Mouse (Mus musculus): Measurements from ENCODE around the gene Cntn5. TPM values are rescaled to one million over a fixed set of nuclear protein-coding genes. Genes with fewer than 3 reads are reported as not detected.

Gene Cntn5
- polyA plus RNA-seq, 1 experiment, result not detected

DNA sequence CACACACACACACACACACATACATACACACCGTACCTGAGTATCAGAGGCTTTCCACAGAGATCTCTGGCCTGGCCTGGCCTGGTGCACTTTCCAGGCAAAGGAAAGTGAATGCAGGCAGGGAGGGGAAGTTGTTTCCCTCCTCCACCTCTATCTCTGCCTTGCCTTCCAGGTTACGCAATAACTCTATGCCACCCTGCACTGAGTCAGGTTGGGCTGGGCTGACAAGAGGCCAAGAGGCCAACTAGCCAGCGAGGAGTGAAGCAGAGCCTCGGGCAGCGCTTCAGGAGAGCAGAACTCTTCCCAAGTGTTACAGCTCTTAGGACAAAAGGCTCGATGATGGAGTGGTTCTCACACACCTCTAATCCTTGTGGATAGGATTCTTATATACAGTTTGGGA is 1018.4 kb downstream of the Cntn5 start:
- TF ChIP-seq USF1 (IDR thresholded peaks at IDR 0.05; ENCODE audit: low read depth) (no peak), CEBPB (IDR thresholded peaks at IDR 0.05; ENCODE audit: insufficient read depth, poor library complexity, severe bottlenecking) (peak; percentile 57)

GRCm38 (mm10) chr9:9882779-9883383 is 1021.7 kb downstream of the Cntn5 start:
- H3K4me2 ChIP-seq (ENCODE audit: low read depth), result no peak overlapping the region
- no peaks in the 10 kb centered on the region for H3K36me3 ChIP-seq (ENCODE audit: control insufficient read depth, insufficient read depth)
- H3ac ChIP-seq (ENCODE audit: control insufficient read depth, insufficient read length), result no peak overlapping the region
- H3K4me3 ChIP-seq, result no peak overlapping the region
- H3K79me2 ChIP-seq (ENCODE audit: control insufficient read depth, insufficient read depth), result no peaks in the 10 kb centered on the region
- TF ChIP-seq E2F4 (IDR thresholded peaks at IDR 0.05; ENCODE audit: insufficient read depth), result no peak
- no peak for TF ChIP-seq POLR2A (IDR thresholded peaks at IDR 0.05; ENCODE audit: insufficient read length, low read depth)
- no peak for TF ChIP-seq REST (IDR thresholded peaks at IDR 0.05; ENCODE audit: insufficient read depth, insufficient read length)
- TF ChIP-seq SRF (IDR thresholded peaks at IDR 0.05; ENCODE audit: control insufficient read depth, insufficient read length, low read depth), result no peak
- no peak for TF ChIP-seq MYOD1 (IDR thresholded peaks at IDR 0.05; ENCODE audit: control insufficient read depth in 1 of 3, insufficient read length in 2 of 3, low read depth in 2 of 3)
- TF ChIP-seq TCF12 (IDR thresholded peaks at IDR 0.05; ENCODE audit: insufficient read depth, poor library complexity, severe bottlenecking), result no peak
- no peak for TF ChIP-seq MYOG (IDR thresholded peaks at IDR 0.05; ENCODE audit: control insufficient read depth in 1 of 3, insufficient read depth in 1 of 3, insufficient read length in 2 of 3, low read depth in 2 of 3)
- TF ChIP-seq CEBPB (IDR thresholded peaks at IDR 0.05; ENCODE audit: insufficient read depth, poor library complexity, severe bottlenecking), result no peak
- TF ChIP-seq MAX (IDR thresholded peaks at IDR 0.05; ENCODE audit: low read depth), result no peak
- no peak for TF ChIP-seq TCF3 (IDR thresholded peaks at IDR 0.05; ENCODE audit: insufficient read length, low read depth)
- no peak for TF ChIP-seq POLR2AphosphoS2 (IDR thresholded peaks at IDR 0.05; ENCODE audit: insufficient read length, low read depth)
- TF ChIP-seq USF1 (IDR thresholded peaks at IDR 0.05; ENCODE audit: low read depth), result no peak
- H3K27me3 ChIP-seq (ENCODE audit: control insufficient read depth, insufficient read depth, insufficient read length), result no peaks in the 10 kb centered on the region

More for the DNA sequence above, 1018.4 kb downstream of the Cntn5 start:
- Histone ChIP-seq H3K27me3 (ENCODE audit: control insufficient read depth, insufficient read depth, insufficient read length) (no peaks in the 10 kb centered on the region), H3K4me2 (ENCODE audit: low read depth) (no peak overlapping the region), H3K79me2 (ENCODE audit: control insufficient read depth, insufficient read depth) (no peaks in the 10 kb centered on the region), H3ac (ENCODE audit: control insufficient read depth, insufficient read length) (no peak overlapping the region), H3K36me3 (ENCODE audit: control insufficient read depth, insufficient read depth) (no peaks in the 10 kb centered on the region), H3K4me3 (no peak overlapping the region)

GRCm38 (mm10) chr9:9872112-9873035 is 1032.2 kb downstream of the Cntn5 start:
- H3K4me2 ChIP-seq (ENCODE audit: low read depth), result no peak overlapping the region
- no peak overlapping the region for H3K4me3 ChIP-seq
- TF ChIP-seq REST (IDR thresholded peaks at IDR 0.05; ENCODE audit: insufficient read depth, insufficient read length) (no peak), CEBPB (IDR thresholded peaks at IDR 0.05; ENCODE audit: insufficient read depth, poor library complexity, severe bottlenecking) (no peak), TCF12 (IDR thresholded peaks at IDR 0.05; ENCODE audit: insufficient read depth, poor library complexity, severe bottlenecking) (no peak), MAX (IDR thresholded peaks at IDR 0.05; ENCODE audit: low read depth) (no peak), TCF3 (IDR thresholded peaks at IDR 0.05; ENCODE audit: insufficient read length, low read depth) (no peak), E2F4 (IDR thresholded peaks at IDR 0.05; ENCODE audit: insufficient read depth) (no peak), USF1 (IDR thresholded peaks at IDR 0.05; ENCODE audit: low read depth) (no peak), POLR2AphosphoS2 (IDR thresholded peaks at IDR 0.05; ENCODE audit: insufficient read length, low read depth) (no peak), POLR2A (IDR thresholded peaks at IDR 0.05; ENCODE audit: insufficient read length, low read depth) (no peak), SRF (IDR thresholded peaks at IDR 0.05; ENCODE audit: control insufficient read depth, insufficient read length, low read depth) (no peak)
- no peak overlapping the region for H3ac ChIP-seq (ENCODE audit: control insufficient read depth, insufficient read length)
- no peaks in the 10 kb centered on the region for H3K36me3 ChIP-seq (ENCODE audit: control insufficient read depth, insufficient read depth)
- no peaks in the 10 kb centered on the region for H3K79me2 ChIP-seq (ENCODE audit: control insufficient read depth, insufficient read depth)
- H3K27me3 ChIP-seq (ENCODE audit: control insufficient read depth, insufficient read depth, insufficient read length), result no peaks in the 10 kb centered on the region

GRCm38 (mm10) chr9:9860631-9861030 is 1043.9 kb downstream of the Cntn5 start:
- no peak for TF ChIP-seq TCF3 (IDR thresholded peaks at IDR 0.05; ENCODE audit: insufficient read length, low read depth)
- TF ChIP-seq CEBPB (IDR thresholded peaks at IDR 0.05; ENCODE audit: insufficient read depth, poor library complexity, severe bottlenecking), result no peak
- no peak for TF ChIP-seq POLR2A (IDR thresholded peaks at IDR 0.05; ENCODE audit: insufficient read length, low read depth)
- TF ChIP-seq MYOG (IDR thresholded peaks at IDR 0.05; ENCODE audit: control insufficient read depth in 1 of 3, insufficient read depth in 1 of 3, insufficient read length in 2 of 3, low read depth in 2 of 3), result no peak
- no peak for TF ChIP-seq MYOD1 (IDR thresholded peaks at IDR 0.05; ENCODE audit: control insufficient read depth in 1 of 3, insufficient read length in 2 of 3, low read depth in 2 of 3)
- TF ChIP-seq REST (IDR thresholded peaks at IDR 0.05; ENCODE audit: insufficient read depth, insufficient read length), result no peak
- TF ChIP-seq POLR2AphosphoS2 (IDR thresholded peaks at IDR 0.05; ENCODE audit: insufficient read length, low read depth), result no peak
- no peak for TF ChIP-seq TCF12 (IDR thresholded peaks at IDR 0.05; ENCODE audit: insufficient read depth, poor library complexity, severe bottlenecking)
- Histone ChIP-seq H3K79me2 (ENCODE audit: control insufficient read depth, insufficient read depth) (no peaks in the 10 kb centered on the region), H3K4me3 (no peak overlapping the region), H3K4me2 (ENCODE audit: low read depth) (no peak overlapping the region), H3K27me3 (ENCODE audit: control insufficient read depth, insufficient read depth, insufficient read length) (no peaks in the 10 kb centered on the region), H3K36me3 (ENCODE audit: control insufficient read depth, insufficient read depth) (no peaks in the 10 kb centered on the region), H3ac (ENCODE audit: control insufficient read depth, insufficient read length) (no peak overlapping the region)

Measured in myocyte (in vitro differentiated cells).